Mouse (Mus musculus) layer of hippocampus, adult 9-10 months (tissue): ENCODE measurements around the gene Kcnj12.

ENCODE experiments used
- DNase-seq: peaks from one replicate; pipeline ENCODE4 v3.0.0; 2022; ENCODE audit warnings: low spot score

Kcnj12 gene

GRCm38 (mm10) chr11:61022550-61023391 lies at the start of gene Kcnj12:
Gene Kcnj12 (plus strand): TSS chr11:61022564.
- no peak for DNase-seq

- DNase-seq = no peak
Measured at GRCm38 (mm10) chr11:60975097-60975496, 47.3 kb upstream of the Kcnj12 start.

- no peak for DNase-seq
Measured at GRCm38 (mm10) chr11:60976234-60976633, 46.1 kb upstream of the Kcnj12 start.

- no peak for DNase-seq
Measured at GRCm38 (mm10) chr11:60976742-60977141, 45.6 kb upstream of the Kcnj12 start.

GRCm38 (mm10) chr11:60977153-60977552 lies 45.2 kb upstream of the Kcnj12 start:
- DNase-seq = no peak

GRCm38 (mm10) chr11:60978658-60979057 lies 43.7 kb upstream of the Kcnj12 start:
- no peak for DNase-seq

- no peak for DNase-seq
Measured at GRCm38 (mm10) chr11:60979788-60980187, 42.6 kb upstream of the Kcnj12 start.

- no peak for DNase-seq
Measured at GRCm38 (mm10) chr11:60981693-60982486, 40.5 kb upstream of the Kcnj12 start.

GRCm38 (mm10) chr11:60984912-60985558 lies 37.3 kb upstream of the Kcnj12 start:
- DNase-seq = no peak

- DNase-seq = no peak
Measured at GRCm38 (mm10) chr11:60990428-60990827, 31.9 kb upstream of the Kcnj12 start.

- no peak for DNase-seq
Measured at GRCm38 (mm10) chr11:61002736-61003135, 19.6 kb upstream of the Kcnj12 start.

GRCm38 (mm10) chr11:61004046-61004445 lies 18.3 kb upstream of the Kcnj12 start:
- no peak for DNase-seq

- no peak for DNase-seq
Measured at GRCm38 (mm10) chr11:61004781-61005180, 17.6 kb upstream of the Kcnj12 start.

GRCm38 (mm10) chr11:61005345-61005744 lies 17.0 kb upstream of the Kcnj12 start:
- DNase-seq = no peak

GRCm38 (mm10) chr11:61011736-61012294 lies 10.5 kb upstream of the Kcnj12 start:
- no peak for DNase-seq

- DNase-seq = no peak
Measured at GRCm38 (mm10) chr11:61016866-61017398, 5.4 kb upstream of the Kcnj12 start.

- no peak for DNase-seq
Measured at GRCm38 (mm10) chr11:61021129-61021528, 1.2 kb upstream of the Kcnj12 start.

GRCm38 (mm10) chr11:61021676-61022549 lies 451 bp upstream of the Kcnj12 start:
- no peak for DNase-seq

- no peak for DNase-seq
Measured at GRCm38 (mm10) chr11:61023416-61024200, 1.2 kb downstream of the Kcnj12 start.

GRCm38 (mm10) chr11:61024388-61024787 lies 2.0 kb downstream of the Kcnj12 start:
- DNase-seq = no peak
